Mouse (Mus musculus) forebrain, embryonic 10.5 days (tissue): Measurements from ENCODE around the gene Ppp2r3a. TPM values are rescaled to one million over a fixed set of nuclear protein-coding genes. Genes with fewer than 3 reads are reported as not detected.
A peak's percentile ranks its signal among the peaks of the same experiment; 100 is the strongest.

ENCODE experiments used
- DNase-seq: peaks from one replicate; pipeline ENCODE4 v3.0.0-alpha.2; 2017; ENCODE audit warnings: low spot score; ENCODE audit errors: extremely low spot score
- H3K27ac ChIP-seq: fragments of 300-500 bp; sonication (generic); 2 replicates; pipeline ENCODE4 v1.5.1; 2016; ENCODE audit warnings: mild to moderate bottlenecking
- H3K27me3 ChIP-seq: fragments of 300-500 bp; sonication (generic); 2 replicates; pipeline ENCODE4 v1.6.1; 2016; ENCODE audit warnings: mild to moderate bottlenecking; ENCODE audit not compliant: poor library complexity, severe bottlenecking
- H3K36me3 ChIP-seq: fragments of 300-500 bp; sonication (generic); replicated peaks from 2 replicates; pipeline ENCODE4 v1.6.1; 2016; ENCODE audit warnings: mild to moderate bottlenecking, moderate library complexity
- H3K4me1 ChIP-seq: fragments of 300-500 bp; sonication (generic); 2 replicates; pipeline ENCODE4 v1.6.1; 2016
- H3K4me3 ChIP-seq: fragments of 300-500 bp; sonication (generic); 2 replicates; pipeline ENCODE4 v1.5.1; 2016; ENCODE audit warnings: mild to moderate bottlenecking, moderate library complexity
- H3K9me3 ChIP-seq: fragments of 300-500 bp; sonication (generic); 2 replicates; pipeline ENCODE4 v1.6.1; 2016; ENCODE audit warnings: mild to moderate bottlenecking, moderate library complexity
- WGBS: fragments of 180-500 bp; shearing (Covaris S2); methylation state at CpG from one replicate; pipeline ENCODE4 v1.1.7; 2016; 5-methylcytosine and 5-hydroxymethylcytosine counted together
- polyA plus RNA-seq: library from polyadenylated mRNA; unstranded; fragments of >200 nt; fragmentation: Nextera tagmentation; extraction: Ambion mirVana; gene quantifications from 2 replicates; pipeline ENCODE4 v1.2.1, GENCODE M21; 2016

The Ppp2r3a gene
- polyA plus RNA-seq, 1 experiment from 2014 or later: 8.7 TPM

- Histone ChIP-seq H3K4me3 (no peak overlapping the region), H3K4me1 (peaks cover 6% of the 10 kb centered on the region), H3K27ac (no peak overlapping the region), H3K36me3 (no peaks in the 10 kb centered on the region; the same call in 1 of the 2 replicates), H3K9me3 (no peaks in the 10 kb centered on the region), H3K27me3 (no peaks in the 10 kb centered on the region)
- WGBS: 91% methylated on average over 3 of the region's 3 CpGs
- no peak for DNase-seq
Measured at GRCm38 (mm10) chr9:101198261-101198660, 53.3 kb downstream of the Ppp2r3a start.

- no peaks in the 10 kb centered on the region for H3K9me3 ChIP-seq
- no peak overlapping the region for H3K4me3 ChIP-seq
- H3K36me3 ChIP-seq: peaks cover 15% of the 10 kb centered on the region
- H3K27me3 ChIP-seq: no peaks in the 10 kb centered on the region
- 49% methylated on average over 5 of the region's 5 CpGs for WGBS
- 0 out of 2 replicates have a peak, but pooled peaks cover 3% of the 10 kb centered on the region for H3K4me1 ChIP-seq
- no peak overlapping the region for H3K27ac ChIP-seq
- peak; percentile 66 for DNase-seq
Measured at GRCm38 (mm10) chr9:101181962-101182701, 69.5 kb downstream of the Ppp2r3a start.

- H3K36me3 ChIP-seq: peaks cover 16% of the 10 kb centered on the region
- H3K27me3 ChIP-seq: no peaks in the 10 kb centered on the region
- 0 out of 2 replicates have a peak, but pooled peaks cover 3% of the 10 kb centered on the region for H3K4me1 ChIP-seq
- H3K4me3 ChIP-seq: no peak overlapping the region
- DNase-seq: no peak
- H3K9me3 ChIP-seq: no peaks in the 10 kb centered on the region
- WGBS: 86% methylated on average over 6 of the region's 6 CpGs
- no peak overlapping the region for H3K27ac ChIP-seq
Measured at GRCm38 (mm10) chr9:101181291-101181690, 70.3 kb downstream of the Ppp2r3a start.

GRCm38 (mm10) chr9:101180234-101180633 is 71.4 kb downstream of the Ppp2r3a start:
- 82% methylated on average over 2 of the region's 2 CpGs for WGBS
- Histone ChIP-seq H3K27ac (no peak overlapping the region), H3K36me3 (peaks cover 16% of the 10 kb centered on the region), H3K9me3 (no peaks in the 10 kb centered on the region), H3K4me1 (0 out of 2 replicates have a peak, but pooled peaks cover 3% of the 10 kb centered on the region), H3K4me3 (no peak overlapping the region), H3K27me3 (no peaks in the 10 kb centered on the region)
- no peak for DNase-seq

GRCm38 (mm10) chr9:101160627-101161026 is 91.0 kb downstream of the Ppp2r3a start:
- no peak overlapping the region for H3K4me3 ChIP-seq
- H3K9me3 ChIP-seq: no peaks in the 10 kb centered on the region
- no peaks in the 10 kb centered on the region; the same call in 1 of the 2 replicates for H3K36me3 ChIP-seq
- no peak for DNase-seq
- WGBS: 87% methylated on average over 1 of the region's 1 CpGs
- no peak overlapping the region for H3K27ac ChIP-seq
- H3K4me1 ChIP-seq: no peaks in the 10 kb centered on the region
- no peaks in the 10 kb centered on the region for H3K27me3 ChIP-seq

- H3K36me3 ChIP-seq: no peaks in the 10 kb centered on the region; the same call in 1 of the 2 replicates
- 76% methylated on average over 5 of the region's 5 CpGs for WGBS
- no peaks in the 10 kb centered on the region for H3K9me3 ChIP-seq
Measured at GRCm38 (mm10) chr9:101160092-101160491, 91.5 kb downstream of the Ppp2r3a start.

GRCm38 (mm10) chr9:101159431-101159830 is 92.2 kb downstream of the Ppp2r3a start:
- no peak overlapping the region for H3K4me3 ChIP-seq
- WGBS: 89% methylated on average over 1 of the region's 1 CpGs
- no peaks in the 10 kb centered on the region; the same call in 1 of the 2 replicates for H3K36me3 ChIP-seq
- no peaks in the 10 kb centered on the region for H3K27me3 ChIP-seq
- no peak for DNase-seq
- no peaks in the 10 kb centered on the region for H3K9me3 ChIP-seq
- no peak overlapping the region for H3K27ac ChIP-seq
- no peaks in the 10 kb centered on the region for H3K4me1 ChIP-seq

More at GRCm38 (mm10) chr9:101160092-101160491, 91.5 kb downstream of the Ppp2r3a start:
- H3K27ac ChIP-seq: no peak overlapping the region
- no peaks in the 10 kb centered on the region for H3K4me1 ChIP-seq
- no peak overlapping the region for H3K4me3 ChIP-seq
- no peak for DNase-seq
- no peaks in the 10 kb centered on the region for H3K27me3 ChIP-seq

- Histone ChIP-seq H3K27me3 (no peaks in the 10 kb centered on the region), H3K36me3 (no peaks in the 10 kb centered on the region), H3K27ac (no peak overlapping the region), H3K4me1 (no peaks in the 10 kb centered on the region), H3K9me3 (no peaks in the 10 kb centered on the region), H3K4me3 (no peak overlapping the region)
- WGBS: 85% methylated on average over 5 of the region's 5 CpGs
- DNase-seq: no peak
Measured at GRCm38 (mm10) chr9:101152872-101153271, 98.7 kb downstream of the Ppp2r3a start.

GRCm38 (mm10) chr9:101143635-101144034 is 108.0 kb downstream of the Ppp2r3a start:
- 91% methylated on average over 4 of the region's 4 CpGs for WGBS
- H3K27me3 ChIP-seq: no peaks in the 10 kb centered on the region
- no peak for DNase-seq
- H3K9me3 ChIP-seq: peaks cover 1% of the 10 kb centered on the region
- H3K27ac ChIP-seq: no peak overlapping the region
- H3K4me3 ChIP-seq: no peak overlapping the region
- H3K36me3 ChIP-seq: peaks cover 18% of the 10 kb centered on the region
- H3K4me1 ChIP-seq: no peaks in the 10 kb centered on the region

- WGBS: 84% methylated on average over 8 of the region's 8 CpGs
- DNase-seq: no peak
- Histone ChIP-seq H3K27ac (no peak overlapping the region), H3K36me3 (0 out of 2 replicates have a peak, but pooled peaks cover 3% of the 10 kb centered on the region), H3K4me3 (no peak overlapping the region), H3K27me3 (no peaks in the 10 kb centered on the region), H3K9me3 (no peaks in the 10 kb centered on the region), H3K4me1 (no peaks in the 10 kb centered on the region)
Measured at GRCm38 (mm10) chr9:101114182-101114884, 137.3 kb downstream of the Ppp2r3a start.

- Histone ChIP-seq H3K27ac (no peak overlapping the region), H3K9me3 (no peaks in the 10 kb centered on the region), H3K36me3 (0 out of 2 replicates have a peak, but pooled peaks cover 3% of the 10 kb centered on the region), H3K27me3 (no peaks in the 10 kb centered on the region), H3K4me1 (no peaks in the 10 kb centered on the region), H3K4me3 (no peak overlapping the region)
- no peak for DNase-seq
- WGBS: 86% methylated on average over 4 of the region's 4 CpGs
Measured at GRCm38 (mm10) chr9:101113317-101113716, 138.3 kb downstream of the Ppp2r3a start.

GRCm38 (mm10) chr9:101110013-101110412 is 141.6 kb downstream of the Ppp2r3a start:
- Histone ChIP-seq H3K4me1 (no peaks in the 10 kb centered on the region), H3K9me3 (no peaks in the 10 kb centered on the region), H3K36me3 (peaks cover 18% of the 10 kb centered on the region), H3K27me3 (no peaks in the 10 kb centered on the region), H3K27ac (no peak overlapping the region), H3K4me3 (no peak overlapping the region)
- 75% methylated on average over 3 of the region's 3 CpGs for WGBS
- DNase-seq: no peak

GRCm38 (mm10) chr9:101107386-101107785 is 144.2 kb downstream of the Ppp2r3a start:
- H3K27me3 ChIP-seq: no peaks in the 10 kb centered on the region
- no peak for DNase-seq
- H3K4me1 ChIP-seq: no peaks in the 10 kb centered on the region
- no peak overlapping the region for H3K27ac ChIP-seq
- peaks cover 32% of the 10 kb centered on the region for H3K36me3 ChIP-seq
- H3K9me3 ChIP-seq: no peaks in the 10 kb centered on the region
- WGBS: 83% methylated on average over 3 of the region's 3 CpGs
- no peak overlapping the region for H3K4me3 ChIP-seq
